Mouse (Mus musculus) cerebral cortex, adult 2 months (tissue): ENCODE results near the gene Nkd1.

Source experiments
- WGBS: fragments of 180-500 bp; shearing (Covaris S2); methylation state at CpG from one replicate; pipeline ENCODE4 v1.1.7; 2018; 5-methylcytosine and 5-hydroxymethylcytosine counted together

The Nkd1 gene

DNA sequence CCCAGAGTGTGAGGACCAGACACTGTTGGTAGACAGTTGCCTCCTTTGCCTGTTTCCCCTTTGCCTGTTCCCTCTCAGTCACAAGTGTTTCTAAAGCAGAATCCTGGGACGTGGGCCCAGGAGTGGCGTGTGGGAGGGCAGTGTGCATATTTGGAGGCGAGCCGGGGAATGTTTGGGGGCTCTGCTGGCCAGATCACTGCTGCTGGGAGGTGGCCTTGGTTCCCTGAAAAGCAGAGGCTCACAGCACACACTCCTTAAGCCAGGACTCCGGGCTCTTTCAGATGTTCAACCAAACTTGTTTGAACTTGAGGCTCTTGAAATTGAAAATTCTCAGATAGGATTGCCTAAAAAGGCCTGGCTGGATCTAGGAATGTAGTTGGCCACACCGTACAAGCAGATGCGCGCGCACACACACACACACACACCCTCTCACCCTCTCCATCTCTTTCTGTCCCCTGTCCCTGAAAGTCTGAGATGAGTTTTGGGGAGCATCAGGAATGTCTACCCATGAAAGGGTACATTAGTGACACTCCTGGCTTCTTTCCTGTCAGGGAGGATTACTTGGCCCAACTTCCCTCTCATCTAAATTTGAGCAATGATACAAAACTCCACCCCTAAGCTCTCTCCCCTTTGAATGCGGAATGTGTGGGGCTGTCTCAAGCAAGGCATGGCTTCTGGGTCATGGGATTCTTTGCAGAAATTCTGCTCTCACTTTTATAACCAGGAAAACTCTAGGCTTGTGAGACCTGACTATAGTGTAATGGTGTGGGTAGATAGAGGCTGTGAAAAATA, 55.4 kb downstream of the Nkd1 start:
- 39% methylated on average over 10 of the region's 10 CpGs for whole genome bisulfite sequencing

- WGBS: 57% methylated on average over 5 of the region's 5 CpGs
These were observed 56.5 kb downstream of the Nkd1 start for GRCm38 (mm10) chr8:88577666-88578065.

DNA sequence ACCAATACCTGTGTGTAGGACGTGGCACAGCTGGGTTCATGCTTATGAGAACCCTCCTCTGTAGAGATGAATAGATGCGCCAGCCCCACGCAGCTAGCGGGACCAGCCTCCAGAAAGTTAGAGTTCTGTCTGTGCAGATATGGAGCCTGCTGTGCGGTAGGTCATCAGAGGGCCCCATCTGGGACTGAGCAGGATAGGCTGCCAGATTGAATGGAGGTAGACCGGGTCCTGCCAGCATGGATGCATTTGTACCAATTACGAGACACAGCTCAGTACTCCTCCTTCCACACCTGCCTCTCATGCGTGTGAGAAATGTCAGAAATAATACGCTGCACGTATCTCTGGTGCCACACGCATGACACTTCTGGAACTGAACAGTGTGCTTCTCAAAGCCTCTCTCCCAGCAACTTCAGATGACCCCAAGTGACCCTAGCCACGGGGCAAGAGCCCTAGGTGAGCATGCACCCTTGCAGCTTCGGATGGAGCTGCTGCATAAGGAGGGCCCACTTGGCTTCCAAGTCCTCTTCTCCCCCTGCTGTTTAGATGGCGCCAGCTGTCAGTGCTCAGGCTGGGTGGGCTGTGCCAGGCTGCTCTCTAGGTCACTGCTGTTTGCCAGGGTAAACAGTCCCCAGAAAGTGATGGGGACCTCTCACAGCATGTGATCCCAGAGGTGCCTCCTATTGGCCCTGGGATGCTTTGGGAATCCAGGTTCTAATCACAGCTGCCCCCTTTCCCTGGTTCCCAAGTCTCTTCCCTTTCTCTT, 57.4 kb downstream of the Nkd1 start:
- 66% methylated on average over 14 of the region's 14 CpGs for WGBS

- WGBS: 51% methylated on average over 7 of the region's 7 CpGs
These were observed 58.1 kb downstream of the Nkd1 start for GRCm38 (mm10) chr8:88579246-88579645.

DNA sequence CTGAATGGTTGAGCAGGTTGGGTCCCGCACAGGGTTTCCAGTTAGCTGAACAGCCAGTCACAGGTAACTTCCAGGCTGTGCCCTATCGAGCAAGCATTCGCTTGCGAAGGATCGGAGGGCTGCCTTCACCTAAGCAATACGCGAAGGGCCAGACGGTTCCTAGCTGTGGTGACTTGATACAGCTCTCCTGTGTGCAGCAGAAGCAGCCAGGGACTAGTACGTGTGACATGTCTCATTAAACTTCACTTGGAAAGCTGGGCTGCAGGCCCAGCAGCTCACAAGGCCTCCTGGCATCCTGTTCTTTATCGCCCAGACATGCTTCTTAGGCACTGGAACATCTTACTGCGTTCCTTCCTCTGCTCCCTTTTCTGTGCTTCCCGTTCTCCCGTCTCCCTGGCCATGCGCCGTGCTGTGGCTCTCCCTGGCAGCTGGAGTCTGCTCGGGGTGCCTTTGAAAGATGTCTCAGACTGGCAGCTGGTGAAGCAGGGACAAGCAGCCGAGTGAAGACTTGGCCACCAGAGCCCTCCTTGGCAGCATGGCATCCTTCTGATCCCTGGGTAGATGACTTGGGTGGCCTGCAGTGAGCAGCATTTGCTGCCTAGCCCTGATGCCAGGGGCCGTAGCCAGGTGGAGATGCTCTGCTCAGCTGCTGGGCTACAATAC, 58.6 kb downstream of the Nkd1 start:
- 47% methylated on average over 18 of the region's 18 CpGs for WGBS

- 75% methylated on average over 7 of the region's 7 CpGs for WGBS
These were observed 59.6 kb downstream of the Nkd1 start for GRCm38 (mm10) chr8:88580785-88581184.

- WGBS: 77% methylated on average over 3 of the region's 3 CpGs
These were observed 62.7 kb downstream of the Nkd1 start for GRCm38 (mm10) chr8:88583863-88584262.

- 95% methylated on average over 8 of the region's 8 CpGs for WGBS
These were observed 67.2 kb downstream of the Nkd1 start for GRCm38 (mm10) chr8:88588205-88588889.

GRCm38 (mm10) chr8:88590226-88590625, 69.1 kb downstream of the Nkd1 start:
- 75% methylated on average over 6 of the region's 6 CpGs for WGBS

GRCm38 (mm10) chr8:88593947-88594346, 72.8 kb downstream of the Nkd1 start:
- 82% methylated on average over 1 of the region's 1 CpGs for WGBS

GRCm38 (mm10) chr8:88596042-88596441, 74.9 kb downstream of the Nkd1 start:
- WGBS: 54% methylated on average over 12 of the region's 12 CpGs

DNA sequence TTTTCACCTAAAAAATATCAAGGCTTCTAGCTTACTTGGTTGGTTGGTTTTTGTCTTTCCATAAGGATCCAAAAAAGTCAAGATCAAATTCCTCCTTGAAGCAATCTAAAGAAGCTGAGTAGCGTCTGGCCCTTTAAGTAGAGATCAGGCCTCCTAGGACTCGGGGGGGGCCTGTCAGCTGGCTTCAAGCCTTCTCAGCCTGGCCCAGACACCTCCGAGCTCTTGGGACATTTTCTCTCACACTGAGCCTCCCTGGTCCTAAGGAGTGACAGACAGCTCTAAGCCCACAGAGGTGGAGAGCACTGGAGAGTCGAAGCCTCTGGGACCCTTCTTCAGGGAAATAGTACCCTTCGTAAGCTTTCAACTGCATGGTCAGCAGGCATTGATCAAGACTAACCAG, 77.4 kb downstream of the Nkd1 start:
- 73% methylated on average over 5 of the region's 5 CpGs for WGBS

- 79% methylated on average over 7 of the region's 7 CpGs for WGBS
These were observed 78.3 kb downstream of the Nkd1 start for GRCm38 (mm10) chr8:88599491-88599890.

DNA sequence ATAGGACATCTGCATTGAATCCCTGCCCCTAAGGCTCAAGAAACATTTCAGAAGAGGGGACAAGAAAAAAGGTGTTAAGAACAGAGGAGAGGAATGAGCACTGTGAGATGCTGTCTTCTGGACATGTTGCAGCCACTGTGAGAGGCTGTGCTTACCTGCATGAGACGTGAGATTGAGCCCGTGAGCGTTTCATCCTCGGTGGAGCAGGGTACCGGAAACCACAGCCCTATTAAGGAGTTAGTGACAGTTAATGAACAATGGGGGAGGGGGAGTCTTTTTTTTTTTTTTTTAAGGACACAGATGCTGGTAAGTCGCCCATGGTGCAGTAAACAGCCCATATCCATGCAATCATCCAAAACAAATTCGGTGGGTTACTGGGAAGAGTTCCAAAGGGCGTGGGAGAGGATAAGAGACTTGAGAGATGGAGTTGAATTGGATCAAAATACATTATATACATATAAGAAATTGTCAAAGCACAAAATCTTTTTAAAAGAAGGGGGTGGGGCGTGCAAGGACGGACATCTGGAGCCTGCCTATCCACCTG, 82.4 kb downstream of the Nkd1 start:
- 24% methylated on average over 10 of the region's 10 CpGs for WGBS

- 13% methylated on average over 19 of the region's 20 CpGs for WGBS
These were observed 83.2 kb downstream of the Nkd1 start for GRCm38 (mm10) chr8:88604065-88605038.

- 75% methylated on average over 13 of the region's 13 CpGs for WGBS
These were observed 84.3 kb downstream of the Nkd1 start for GRCm38 (mm10) chr8:88605361-88606040.

DNA sequence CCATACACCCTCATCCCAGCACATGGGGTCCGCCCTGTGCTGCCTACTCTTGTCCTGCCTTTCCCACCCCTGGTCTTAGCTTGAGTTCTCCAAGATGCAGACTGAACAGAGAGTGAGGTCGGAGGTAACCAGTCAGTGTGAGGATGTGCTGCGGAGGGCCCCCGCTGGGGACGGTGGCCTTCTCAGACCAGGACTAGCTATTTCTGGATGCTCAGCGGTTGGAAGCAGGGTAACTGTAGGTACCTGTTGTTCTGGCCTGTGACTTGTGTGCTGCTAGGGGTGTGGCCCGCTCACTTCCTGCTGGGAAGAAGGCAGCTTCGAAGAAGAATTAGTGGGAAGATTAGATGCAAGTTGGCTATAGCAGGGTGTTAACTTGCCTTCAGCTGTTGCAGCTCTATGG, 87.9 kb downstream of the Nkd1 start:
- WGBS: 85% methylated on average over 8 of the region's 8 CpGs

DNA sequence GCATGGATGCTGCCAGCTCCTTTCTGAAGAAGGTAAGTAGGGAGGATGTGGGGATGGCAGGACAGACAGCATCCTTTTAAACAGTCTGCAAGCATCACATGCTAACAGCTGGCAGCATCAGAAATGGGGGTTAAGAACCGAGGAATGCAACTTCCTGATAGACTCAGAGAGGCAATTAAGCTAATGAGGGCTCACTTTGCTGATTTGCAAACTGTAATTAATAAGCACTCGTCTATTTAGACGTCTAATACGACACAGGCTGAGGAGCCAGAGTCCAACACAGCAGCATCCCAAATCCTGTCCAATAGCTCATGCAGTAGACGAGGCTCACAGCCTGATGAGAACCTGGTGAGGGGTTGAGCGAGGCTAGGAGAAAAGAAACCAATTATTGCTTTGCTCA, 89.1 kb downstream of the Nkd1 start:
- 73% methylated on average over 6 of the region's 6 CpGs for WGBS

- WGBS: 52% methylated on average over 5 of the region's 5 CpGs
These were observed 93.8 kb downstream of the Nkd1 start for GRCm38 (mm10) chr8:88614981-88615380.

DNA sequence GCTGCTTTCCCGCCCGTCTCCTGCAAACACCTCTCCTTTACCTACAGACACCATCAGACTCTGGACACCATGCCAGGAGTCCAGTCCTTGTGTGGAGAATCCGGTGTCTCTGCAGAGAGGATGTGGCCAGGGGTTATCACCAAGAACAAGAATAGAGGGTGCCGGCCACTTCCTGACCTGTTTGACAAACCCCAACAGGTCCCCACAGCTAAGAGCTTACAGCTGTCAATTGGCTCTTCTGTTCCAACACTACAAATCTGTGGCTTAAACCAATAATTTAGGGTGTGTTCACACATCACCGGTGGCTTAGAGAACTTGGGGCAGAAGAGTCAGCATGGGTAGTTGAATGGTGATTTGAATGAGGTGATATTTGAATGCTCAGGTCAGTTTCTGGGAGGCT, 97.5 kb downstream of the Nkd1 start:
- 90% methylated on average over 5 of the region's 5 CpGs for WGBS
